Mouse (Mus musculus): ENCODE results near the gene Defb18.
"Not testable (repeated sequence)": the region's sequence is repeated elsewhere in the genome, so short reads cannot be mapped to it uniquely, and the experiment has no call there.

Gene Defb18

DNA sequence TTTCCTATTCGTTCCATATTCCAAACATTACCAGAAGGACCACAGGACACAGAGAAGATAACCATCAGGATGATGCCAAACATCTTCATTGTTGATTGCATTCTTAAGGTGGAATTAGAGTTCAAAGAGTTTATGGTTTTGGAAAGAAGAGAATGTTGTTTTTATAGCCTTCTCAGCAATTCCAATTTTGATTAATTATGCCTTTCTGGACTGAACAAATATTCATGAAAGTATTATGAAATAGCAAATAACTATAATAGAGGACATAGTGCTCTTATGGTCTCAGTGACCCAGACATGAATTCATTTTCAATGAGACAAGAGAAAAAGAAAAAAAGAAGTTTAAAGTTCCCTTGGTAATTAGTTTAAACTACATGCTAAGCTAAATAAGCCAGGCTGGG, at the start of gene Defb18:
Gene Defb18 (minus strand): TSS at position 101 of the 400 bp plus-strand sequence.
- DNase-seq (ENCODE audit: low spot score in 2 of 2), result no peak

DNA sequence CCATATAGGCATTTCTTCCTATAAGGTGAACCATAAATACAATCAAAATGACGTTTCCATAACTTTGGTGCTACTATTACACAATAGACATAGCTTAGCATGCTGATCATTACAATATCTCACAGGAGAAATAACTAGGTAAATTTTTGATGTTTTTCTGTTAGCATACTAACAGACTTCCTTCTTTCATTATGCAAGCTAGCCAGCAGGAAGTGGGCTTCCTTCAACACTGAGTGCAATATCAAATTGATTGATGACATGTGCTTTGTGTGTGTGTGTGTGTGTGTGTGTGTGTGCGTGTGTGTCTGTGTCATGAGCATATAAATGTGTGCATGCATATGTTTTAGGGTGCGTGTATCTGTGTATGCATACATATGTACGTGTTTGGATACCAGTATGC, 33.9 kb upstream of the Defb18 start:
- DNase-seq (ENCODE audit: low spot score in 2 of 2), result no peak

DNA sequence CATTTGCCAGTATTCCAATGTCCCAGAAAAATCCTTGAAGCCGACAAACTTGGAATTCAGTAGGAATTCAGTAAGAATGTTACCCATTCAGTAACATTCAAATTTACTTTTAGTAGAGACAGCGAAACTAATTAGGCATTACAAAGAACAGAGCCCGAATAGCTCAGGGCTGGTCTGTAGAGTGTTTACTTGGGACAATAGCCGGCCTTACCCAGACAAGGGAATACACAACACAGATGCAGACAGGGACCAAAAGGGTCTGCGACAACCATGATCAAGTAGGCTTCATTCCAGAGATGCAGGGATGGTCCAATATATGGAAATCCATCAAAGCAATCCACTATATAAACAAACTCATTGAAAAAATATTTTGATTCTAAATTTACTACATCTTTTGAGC, 31.6 kb upstream of the Defb18 start:
- no peak for DNase-seq (ENCODE audit: low spot score in 2 of 2)

DNA sequence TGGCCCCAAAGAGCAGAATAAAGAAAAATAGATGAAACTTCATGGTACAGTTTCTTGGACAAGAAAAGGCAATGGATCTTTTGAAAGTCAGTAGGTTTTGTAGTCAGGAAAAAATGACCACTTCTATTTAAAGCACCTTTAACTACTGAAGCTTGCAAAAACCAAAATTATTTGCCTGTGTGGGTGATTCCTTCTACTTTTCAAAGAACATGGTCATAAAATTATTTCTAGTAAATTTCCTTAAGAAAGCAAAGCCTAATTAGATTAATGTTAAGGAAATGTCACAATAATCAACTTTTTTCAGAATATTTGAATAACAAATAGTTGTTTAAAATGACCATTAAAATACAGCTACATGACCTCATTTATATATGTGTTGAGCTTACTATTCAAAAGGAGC, 27.8 kb upstream of the Defb18 start, which contains the start of gene Defb41:
Gene Defb41 (minus strand): TSS at position 101 of the 400 bp plus-strand sequence.
- no peak for DNase-seq (ENCODE audit: low spot score in 2 of 2)

DNA sequence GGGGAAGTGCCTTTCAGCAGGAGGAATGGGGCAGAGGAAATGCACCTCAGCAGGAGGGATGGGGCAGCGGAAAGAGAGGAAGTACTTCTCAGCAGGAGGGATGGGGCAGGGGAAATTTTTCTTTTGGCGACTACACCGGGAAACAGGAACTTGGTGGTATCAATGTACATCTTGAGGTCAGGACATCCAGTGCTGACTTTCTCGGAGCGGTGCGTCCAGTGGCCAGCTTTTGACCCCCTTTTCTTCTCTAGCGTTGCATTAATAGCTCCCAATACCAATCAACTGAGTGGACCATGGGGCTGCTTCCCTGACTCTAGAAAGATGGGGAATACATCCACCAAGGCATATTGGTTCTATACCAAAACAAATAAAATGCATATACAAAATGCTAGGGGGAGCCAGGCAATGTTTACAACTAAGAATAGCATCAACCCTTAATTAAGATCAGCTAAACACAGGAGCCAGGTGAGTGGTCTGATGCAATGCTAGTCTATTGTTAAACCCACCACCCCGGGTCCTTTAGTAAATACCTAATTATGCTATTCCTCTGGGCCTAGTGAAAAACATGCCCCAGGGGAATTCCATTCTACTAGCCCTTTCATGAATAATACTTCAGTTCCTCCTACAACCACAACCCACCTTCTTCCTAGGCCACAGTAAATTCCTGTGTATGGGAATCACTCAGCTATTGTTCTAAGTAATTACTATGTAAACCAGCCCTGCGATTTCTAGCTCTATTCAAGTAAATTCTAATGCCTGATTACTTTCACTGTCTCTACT, 8.7 kb upstream of the Defb18 start:
- DNase-seq (ENCODE audit: low spot score in 2 of 2), result not testable (repeated sequence)

DNA sequence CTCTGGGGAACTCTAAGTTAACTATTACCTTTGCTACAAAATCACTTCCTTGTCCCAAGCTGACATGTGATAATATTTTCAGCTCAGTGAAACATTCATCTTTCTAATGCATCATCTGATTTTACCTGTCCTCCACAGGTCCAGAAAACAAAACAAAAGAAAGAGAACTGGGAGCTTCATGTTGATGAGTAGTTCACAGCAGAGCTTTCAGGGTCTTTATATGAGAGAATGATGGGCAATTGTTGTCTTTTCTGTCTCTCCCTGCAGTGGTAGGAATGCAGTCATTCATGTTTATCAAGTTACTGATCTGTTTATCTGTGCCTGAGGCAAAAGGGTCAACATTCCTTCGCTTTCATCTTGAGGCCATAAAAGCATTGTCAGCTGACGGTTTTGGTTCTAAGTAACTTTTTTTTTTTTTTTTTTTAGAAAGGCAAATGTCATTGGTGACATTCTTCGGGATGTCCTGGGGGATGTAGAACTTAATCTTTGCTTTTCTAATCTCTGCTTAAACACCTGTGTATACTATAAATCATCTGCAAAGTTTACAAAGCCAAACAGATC, 13.8 kb downstream of the Defb18 start:
- DNase-seq (ENCODE audit: low spot score in 2 of 2), result no peak

DNA sequence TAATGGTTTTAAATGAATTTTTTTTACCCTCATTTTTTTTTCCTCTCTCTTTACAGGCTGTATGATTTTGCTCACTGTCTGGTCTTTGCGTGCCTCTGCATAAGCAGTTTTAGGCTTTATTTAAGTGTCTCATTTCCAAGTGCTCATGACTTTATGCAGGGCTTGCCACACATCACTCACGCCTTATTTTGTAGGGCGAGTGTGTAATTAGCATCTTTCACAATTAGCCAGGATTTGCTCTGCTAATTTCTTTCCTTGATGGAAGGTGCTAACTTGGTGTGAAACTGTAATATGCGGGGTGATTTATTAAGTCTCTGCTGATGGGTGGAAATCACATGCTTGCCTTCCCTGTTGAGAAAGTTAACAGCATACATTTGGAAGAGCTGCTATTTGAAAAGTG, 45.5 kb downstream of the Defb18 start:
- DNase-seq (ENCODE audit: low spot score in 2 of 2), result no peak

DNA sequence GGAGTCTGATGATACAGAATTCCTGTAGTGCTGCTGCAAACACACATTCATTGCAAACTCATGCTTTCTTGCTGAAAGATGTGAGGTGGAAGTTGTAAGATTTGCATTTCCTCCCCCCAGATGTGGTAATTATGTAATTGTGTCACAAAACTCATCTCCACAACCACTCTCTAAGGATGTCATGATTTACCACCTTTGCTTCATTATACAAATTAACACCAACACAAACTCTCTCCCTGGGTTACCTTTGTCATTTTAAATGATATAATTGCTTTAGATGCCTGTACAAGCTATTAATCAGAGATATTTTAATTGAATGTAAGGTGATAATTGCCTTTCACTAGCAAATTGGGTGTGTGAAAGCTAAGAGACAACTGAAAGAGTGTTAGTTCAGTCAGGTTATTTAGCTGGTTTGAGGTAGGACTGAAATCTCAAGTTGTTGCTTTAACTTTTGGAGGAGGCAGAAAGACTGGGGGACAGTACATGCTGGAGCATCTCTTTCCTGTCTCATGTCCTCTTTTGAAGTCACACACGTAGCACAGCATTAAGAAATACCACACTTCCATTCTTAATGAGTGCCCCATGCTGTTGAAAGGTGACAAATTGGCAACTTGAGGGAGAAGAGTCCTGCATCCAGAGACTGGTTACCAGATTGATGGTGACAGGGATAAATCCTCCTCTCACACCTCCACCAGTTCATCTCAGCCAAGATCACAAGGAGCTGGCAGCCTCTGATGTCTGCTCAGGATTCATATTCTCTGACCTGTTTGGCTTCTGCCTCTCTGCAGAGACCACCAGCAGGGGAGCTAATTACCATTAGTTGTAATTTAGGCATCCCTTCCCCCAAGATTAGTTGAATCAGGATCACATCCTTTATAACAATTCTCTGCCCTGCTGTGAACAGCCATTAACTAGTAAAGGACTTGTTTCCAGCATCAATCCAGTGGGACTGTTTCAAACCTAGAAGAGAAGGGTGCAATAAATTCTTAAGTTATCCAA, 46.2 kb downstream of the Defb18 start:
- DNase-seq (ENCODE audit: low spot score in 2 of 2), result no peak
